Mouse (Mus musculus) brown adipose tissue, adult 24 weeks (tissue): ENCODE data around the gene Sult1e1. TPM values are rescaled to one million over a fixed set of nuclear protein-coding genes. Genes with fewer than 3 reads are reported as not detected.

ENCODE experiments used
- H3K27ac ChIP-seq: fragments of 200-500 bp; replicated peaks from 2 replicates; pipeline ENCODE4 v1.5.1; 2012; ENCODE audit warnings: low read depth, mild to moderate bottlenecking, low read length
- H3K4me1 ChIP-seq: fragments of 200-500 bp; 2 replicates; pipeline ENCODE4 v1.6.1; 2012; ENCODE audit warnings: low read length, mixed read lengths; ENCODE audit not compliant: control insufficient read depth, insufficient read depth, insufficient read length
- H3K4me3 ChIP-seq: fragments of 200-500 bp; 2 replicates; pipeline ENCODE4 v1.5.1; 2012; ENCODE audit warnings: low read depth, mild to moderate bottlenecking, low read length, moderate library complexity; ENCODE audit not compliant: insufficient read depth
- polyA plus RNA-seq: library from polyadenylated mRNA; stranded (reverse); fragments of >200 nt; gene quantifications from 2 replicates; pipeline ENCODE4 v1.2.4, GENCODE M21; 2012; ENCODE audit not compliant: missing spikeins, insufficient read depth, insufficient read length

The Sult1e1 gene
- 1.7 and 1.8 TPM in 2 replicates for polyA plus RNA-seq

- H3K4me1 ChIP-seq = no peaks in the 10 kb centered on the region
- H3K27ac ChIP-seq = no peak within 1 kb of the TSS
- H3K4me3 ChIP-seq = no peak within 1 kb of the TSS
These were observed at the start of gene Sult1e1 for GRCm38 (mm10) chr5:87591494-87591893. Gene Sult1e1, minus strand, starts transcription at chr5:87591594.

GRCm38 (mm10) chr5:87622681-87623080 is 31.3 kb upstream of the Sult1e1 start:
- Histone ChIP-seq H3K4me3 (no peak overlapping the region), H3K27ac (no peak overlapping the region), H3K4me1 (no peaks in the 10 kb centered on the region)

- Histone ChIP-seq H3K4me3 (no peak overlapping the region), H3K27ac (no peak overlapping the region), H3K4me1 (no peaks in the 10 kb centered on the region)
These were observed 23.7 kb upstream of the Sult1e1 start for GRCm38 (mm10) chr5:87615128-87615390.

GRCm38 (mm10) chr5:87614364-87615127 is 23.2 kb upstream of the Sult1e1 start:
- Histone ChIP-seq H3K4me1 (no peaks in the 10 kb centered on the region), H3K4me3 (no peak overlapping the region), H3K27ac (no peak overlapping the region)

GRCm38 (mm10) chr5:87601018-87601417 is 9.6 kb upstream of the Sult1e1 start:
- Histone ChIP-seq H3K4me1 (no peaks in the 10 kb centered on the region), H3K27ac (0 out of 2 replicates have a peak overlapping the region, but pooled peaks have one; percentile 26), H3K4me3 (no peak overlapping the region)

- Histone ChIP-seq H3K4me3 (no peak overlapping the region), H3K4me1 (no peaks in the 10 kb centered on the region), H3K27ac (no peak overlapping the region)
These were observed 6.5 kb upstream of the Sult1e1 start for GRCm38 (mm10) chr5:87597891-87598290.

GRCm38 (mm10) chr5:87589916-87590315 is 1.5 kb downstream of the Sult1e1 start:
- no peaks in the 10 kb centered on the region; the same call in 1 of the 2 replicates for H3K4me1 ChIP-seq
- no peak overlapping the region for H3K27ac ChIP-seq
- H3K4me3 ChIP-seq = no peak overlapping the region

GRCm38 (mm10) chr5:87580389-87580788 is 11.0 kb downstream of the Sult1e1 start:
- Histone ChIP-seq H3K4me3 (no peak overlapping the region), H3K27ac (no peak overlapping the region), H3K4me1 (no peaks in the 10 kb centered on the region; the same call in 1 of the 2 replicates)

- Histone ChIP-seq H3K4me1 (no peaks in the 10 kb centered on the region), H3K4me3 (no peak overlapping the region), H3K27ac (no peak overlapping the region)
These were observed 17.2 kb downstream of the Sult1e1 start for GRCm38 (mm10) chr5:87574174-87574573.

GRCm38 (mm10) chr5:87573490-87573889 is 17.9 kb downstream of the Sult1e1 start:
- Histone ChIP-seq H3K4me1 (no peaks in the 10 kb centered on the region), H3K4me3 (no peak overlapping the region), H3K27ac (no peak overlapping the region; the same call in 1 of the 2 replicates)

- Histone ChIP-seq H3K27ac (no peak overlapping the region), H3K4me3 (no peak overlapping the region), H3K4me1 (no peaks in the 10 kb centered on the region)
These were observed 18.6 kb downstream of the Sult1e1 start for GRCm38 (mm10) chr5:87572781-87573180.

- no peak within 1 kb of the TSS for H3K27ac ChIP-seq
- H3K4me3 ChIP-seq = no peak within 1 kb of the TSS
- no peaks in the 10 kb centered on the region for H3K4me1 ChIP-seq
These were observed 22.5 kb downstream of the Sult1e1 start, which contains the start of gene Sult1d1 for GRCm38 (mm10) chr5:87568845-87569244. Gene Sult1d1, minus strand, starts transcription at chr5:87569027.

- Histone ChIP-seq H3K27ac (no peak overlapping the region), H3K4me1 (no peaks in the 10 kb centered on the region), H3K4me3 (no peak overlapping the region)
These were observed 24.1 kb downstream of the Sult1e1 start for GRCm38 (mm10) chr5:87567306-87567705.

GRCm38 (mm10) chr5:87562966-87563365 is 28.4 kb downstream of the Sult1e1 start:
- H3K27ac ChIP-seq = no peak overlapping the region
- H3K4me3 ChIP-seq = no peak overlapping the region
- no peaks in the 10 kb centered on the region for H3K4me1 ChIP-seq

GRCm38 (mm10) chr5:87562526-87562925 is 28.9 kb downstream of the Sult1e1 start:
- H3K4me1 ChIP-seq = no peaks in the 10 kb centered on the region
- H3K27ac ChIP-seq = no peak overlapping the region
- no peak overlapping the region for H3K4me3 ChIP-seq

- Histone ChIP-seq H3K4me1 (no peaks in the 10 kb centered on the region), H3K4me3 (no peak overlapping the region), H3K27ac (no peak overlapping the region)
These were observed 31.2 kb downstream of the Sult1e1 start for GRCm38 (mm10) chr5:87560145-87560544.
